8 mouse cellular contexts compared by ENCODE assay signal in genomic region chr11:22513075-22513474, GRCm38 (mm10). TPM values are rescaled to one million over a fixed set of nuclear protein-coding genes. Genes with fewer than 3 reads are reported as not detected.
A peak's percentile ranks its signal among the peaks of the same experiment; 100 is the strongest.
DNase-seq lines count a peak whose midpoint lies in the region; ATAC-seq and TF ChIP-seq lines count a peak whose summit lies in the region.

No protein-coding gene starts in this region.

- no peak for TF ChIP-seq CTCF in gastrocnemius, adult 2 months (IDR thresholded peaks at IDR 0.05)
- no peak for TF ChIP-seq CTCF in C2C12 (IDR thresholded peaks at IDR 0.05; ENCODE audit: control insufficient read depth, insufficient read depth, insufficient read length)
- TF ChIP-seq CTCF in liver, postnatal 0 days (IDR thresholded peaks at IDR 0.05; ENCODE audit: low read depth) = no peak

- H3K4me2 ChIP-seq in forebrain, embryonic 16.5 days (ENCODE audit: low read length) = peak overlapping the region; percentile 76
- peak overlapping the region; percentile 89 for H3K4me2 ChIP-seq in liver, postnatal 0 days (ENCODE audit: low read depth, low read length)

- peak overlapping the region; percentile 99 for H3K9ac ChIP-seq in forebrain, embryonic 16.5 days (replicated peaks; ENCODE audit: low read depth, low read length)
- H3K9ac ChIP-seq in liver, postnatal 0 days (replicated peaks) = peak overlapping the region; percentile 90

- no peaks in the 10 kb centered on the region for H3K36me3 ChIP-seq in C2C12 (ENCODE audit: control insufficient read depth, insufficient read depth)
- H3K36me3 ChIP-seq in forebrain, embryonic 16.5 days (ENCODE audit: control insufficient read depth, insufficient read depth) = no peaks in the 10 kb centered on the region
- H3K36me3 ChIP-seq in liver, postnatal 0 days (replicated peaks; ENCODE audit: insufficient read depth, low read length) = no peaks in the 10 kb centered on the region

- TF ChIP-seq EP300 in liver, postnatal 0 days (IDR thresholded peaks at IDR 0.05; ENCODE audit: low read depth) = no peak

- 22% methylated on average over 11 of the region's 11 CpGs for WGBS in forebrain, embryonic 16.5 days
- WGBS in liver, postnatal 0 days (ENCODE audit: insufficient replicate concordance) = 64% methylated on average over 11 of the region's 11 CpGs

- 0 out of 2 replicates have a peak, but pooled peaks have one; percentile 5 for ATAC-seq in forebrain, embryonic 16.5 days
- no peak for ATAC-seq in liver, postnatal 0 days
- no peak for ATAC-seq in CD4-positive, CD25-positive, alpha-beta regulatory T cell, adult 4 months

- H3K79me2 ChIP-seq in C2C12 (ENCODE audit: control insufficient read depth, insufficient read depth) = no peaks in the 10 kb centered on the region

- H3K27ac ChIP-seq in gastrocnemius, adult 2 months = peak overlapping the region; percentile 93
- H3K27ac ChIP-seq in forebrain, embryonic 16.5 days (ENCODE audit: low read length) = peak overlapping the region; percentile 97
- H3K27ac ChIP-seq in liver, postnatal 0 days (ENCODE audit: low read depth) = peak overlapping the region; percentile 95

- H3ac ChIP-seq in C2C12 (ENCODE audit: control insufficient read depth, insufficient read length, low read depth) = peak overlapping the region; percentile 73

- intact Hi-C loops in gastrocnemius, adult 2 months (cut with DNase I) = loop anchor here (2.0 to 5.0 kb wide), 4 partner anchors 74 to 286 kb away; no protein-coding TSS in a partner anchor

- no peaks in the 10 kb centered on the region for H3K27me3 ChIP-seq in C2C12 (ENCODE audit: control insufficient read depth, insufficient read depth, insufficient read length)
- H3K27me3 ChIP-seq in forebrain, embryonic 16.5 days (replicated peaks; ENCODE audit: control insufficient read depth, insufficient read depth, low read length) = no peaks in the 10 kb centered on the region
- H3K27me3 ChIP-seq in liver, postnatal 0 days (ENCODE audit: insufficient read depth, low read length) = no peaks in the 10 kb centered on the region

- DNase-seq in gastrocnemius, adult 2 months = no peak
- DNase-seq in gastrocnemius, adult 8-10 months (ENCODE audit: low spot score in 2 of 2) = no peak
- DNase-seq in liver, postnatal 0 days = peak; percentile 17
- no peak for DNase-seq in MN1 (ENCODE audit: low spot score)
- no peak for DNase-seq in spleen, postnatal 36 days (ENCODE audit: low spot score in 2 of 2)

- H3K4me1 ChIP-seq in forebrain, embryonic 16.5 days (replicated peaks; ENCODE audit: control insufficient read depth, insufficient read depth, low read length) = peaks cover 3% of the 10 kb centered on the region; the same call in 1 of the 2 replicates
- 0 out of 2 replicates have a peak, but pooled peaks cover 2% of the 10 kb centered on the region for H3K4me1 ChIP-seq in liver, postnatal 0 days (ENCODE audit: insufficient read depth)

- no peaks in the 10 kb centered on the region for H3K9me3 ChIP-seq in forebrain, embryonic 16.5 days (ENCODE audit: control insufficient read depth, low read length)
- no peaks in the 10 kb centered on the region for H3K9me3 ChIP-seq in liver, postnatal 0 days (ENCODE audit: low read length)

- H3K79me3 ChIP-seq in C2C12 (ENCODE audit: low read depth) = no peaks in the 10 kb centered on the region

- peak overlapping the region; percentile 90 for H3K4me3 ChIP-seq in gastrocnemius, adult 2 months
- H3K4me3 ChIP-seq in C2C12 (ENCODE audit: insufficient read depth, poor library complexity, severe bottlenecking) = peak overlapping the region; percentile 50
- H3K4me3 ChIP-seq in forebrain, embryonic 16.5 days (replicated peaks; ENCODE audit: low read length) = peak overlapping the region; percentile 96
- peak overlapping the region; percentile 74 for H3K4me3 ChIP-seq in liver, postnatal 0 days (ENCODE audit: low read depth, low read length)

TF ChIP-seq in C2C12, 6 proteins besides CTCF, POLR2A, EP300 and RAD21:
- TF ChIP-seq USF1 (IDR thresholded peaks at IDR 0.05; ENCODE audit: low read depth) (no peak), MYOD1 (IDR thresholded peaks at IDR 0.05; ENCODE audit: control insufficient read depth, insufficient read length, low read depth) (no peak), MYOG (IDR thresholded peaks at IDR 0.05; ENCODE audit: control insufficient read depth, extremely low read depth, insufficient read length) (no peak), CEBPB (IDR thresholded peaks at IDR 0.05; ENCODE audit: low read depth) (no peak), FOSL1 (IDR thresholded peaks at IDR 0.05; ENCODE audit: insufficient read depth, low read length, poor library complexity, severe bottlenecking) (no peak), MAX (IDR thresholded peaks at IDR 0.05) (no peak)

RNA-seq across cellular contexts. Expression of gene Tmem17, which starts 1.2 kb away (rescaled TPM):
- 1 to 10 TPM; 1.7 to 2.2 TPM for total RNA-seq in gastrocnemius, adult 2 months (2021)
- 1 to 10 TPM; 1.8 to 2.8 (median 2.2) TPM for total RNA-seq in gastrocnemius, adult 8-10 months (2022)
- polyA plus RNA-seq in C2C12 (2012; fragmentation: generic; extraction: Trizol) = 2.7 TPM
- polyA plus RNA-seq in forebrain, embryonic 16.5 days (2015; fragmentation: Nextera tagmentation; extraction: Ambion mirVana) = 14.5 and 19.6 TPM in 2 replicates
- 1.7 and 2.5 TPM in 2 replicates for polyA plus RNA-seq in liver, postnatal 0 days (2015; fragmentation: Nextera tagmentation; extraction: Ambion mirVana)
- polyA plus RNA-seq in CD4-positive, CD25-positive, alpha-beta regulatory T cell, adult 4 months (2017; shearing (Covaris generic)) = 1 to 10 TPM; 1.8 TPM
